Mouse (Mus musculus) bone marrow macrophage, adult 2 months (primary cell): ENCODE results near the gene Nbea.

Source experiments
- CTCF ChIP-seq: IDR thresholded peaks from 2 replicates; pipeline ENCODE4 v1.5.1; 2012; ENCODE audit warnings: low read depth, mild to moderate bottlenecking, low read length, moderate library complexity
- POLR2A ChIP-seq: IDR thresholded peaks from 2 replicates; pipeline ENCODE4 v1.6.1; 2012; ENCODE audit warnings: mild to moderate bottlenecking, low read depth, low read length, borderline replicate concordance

DNA sequence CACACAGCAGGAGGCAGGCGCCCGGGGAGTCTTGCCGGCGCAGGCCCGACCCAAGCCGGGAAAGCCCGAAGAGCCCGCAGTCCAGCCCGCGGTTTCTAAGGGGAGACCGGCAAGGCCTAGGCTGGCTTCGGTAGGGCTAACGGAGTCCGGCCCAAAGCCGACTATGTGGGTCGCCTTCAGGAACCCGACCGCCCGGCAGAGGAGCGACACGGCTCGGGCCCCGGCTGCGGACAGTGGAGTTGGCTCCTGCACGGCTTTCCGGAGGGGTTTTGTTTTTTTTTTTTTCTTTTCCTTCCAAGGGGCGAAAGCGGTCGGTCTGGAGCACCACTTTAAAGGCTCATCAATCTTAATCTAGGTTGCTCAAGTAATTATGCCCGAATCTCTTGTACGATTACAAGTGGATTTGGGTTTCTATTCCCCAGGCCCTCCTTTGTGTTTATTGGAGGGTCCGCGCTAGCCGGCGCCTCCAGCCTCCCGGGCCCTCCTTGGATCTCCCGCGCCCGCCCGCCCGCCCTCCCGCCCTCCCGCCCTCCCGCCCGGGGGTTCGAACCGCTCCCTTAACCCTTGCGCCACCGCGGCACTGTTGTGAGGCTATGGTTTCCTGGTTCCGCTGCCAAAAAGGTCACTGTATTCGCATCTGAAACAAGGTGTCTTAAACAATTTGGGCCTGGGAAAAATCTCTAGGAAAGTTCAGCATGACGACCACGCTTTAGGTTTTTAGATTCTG is 395.9 kb downstream of the Nbea start:
- TF ChIP-seq CTCF, result no peak
- TF ChIP-seq POLR2A, result no peak
